Mouse (Mus musculus): ENCODE results near the gene Gm15128. TPM values are rescaled to one million over a fixed set of nuclear protein-coding genes. Genes with fewer than 3 reads are reported as not detected.
"Not testable (repeated sequence)": the region's sequence is repeated elsewhere in the genome, so short reads cannot be mapped to it uniquely, and the experiment has no call there.

The Gm15128 gene
- not detected in 2 replicates for polyA plus RNA-seq (2014; fragmentation: Nextera tagmentation; extraction: Ambion mirVana)

GRCm38 (mm10) chrX:147765691-147766090 lies at the start of gene Gm15128:
TSS of gene Gm15128 (plus strand) at chrX:147765991.
- not testable (repeated sequence) for ATAC-seq (ENCODE audit: low FRiP score); H3K27me3 ChIP-seq (ENCODE audit: control insufficient read depth, insufficient read depth, low read length)

More at GRCm38 (mm10) chrX:147765691-147766090, at the start of gene Gm15128:
- not testable (repeated sequence) for H3K9ac ChIP-seq; H3K27ac ChIP-seq; H3K36me3 ChIP-seq (replicated peaks; ENCODE audit: control insufficient read depth, insufficient read depth); H3K4me2 ChIP-seq (replicated peaks); H3K4me1 ChIP-seq (replicated peaks; ENCODE audit: control insufficient read depth, insufficient read depth, low read length); H3K9me3 ChIP-seq (ENCODE audit: control insufficient read depth, low read length); H3K4me3 ChIP-seq (replicated peaks; ENCODE audit: low read length); DNase-seq (ENCODE audit: low spot score)
- 78% methylated on average over 7 of the region's 7 CpGs for WGBS

Other genes with a start within 250 kb of the Gm15128 start
- 17.8 and 18.8 TPM in 2 replicates for gene Lrch2, start 211.9 kb upstream of the Gm15128 start, polyA plus RNA-seq (2014; fragmentation: Nextera tagmentation; extraction: Ambion mirVana)
- not detected in 2 replicates for gene Gm15080, start 227.0 kb downstream of the Gm15128 start, polyA plus RNA-seq (2014; fragmentation: Nextera tagmentation; extraction: Ambion mirVana)